Comparison of ENCODE assay signal across 11 mouse cellular contexts in genomic region chr8:111079861-111080271, GRCm38 (mm10). TPM values are rescaled to one million over a fixed set of nuclear protein-coding genes. Genes with fewer than 3 reads are reported as not detected.
A peak's percentile ranks its signal among the peaks of the same experiment; 100 is the strongest.
DNase-seq lines count a peak whose midpoint lies in the region; TF ChIP-seq lines count a peak whose summit lies in the region.
"Had no signal": no experiment of that assay in that cellular context is flagged by ENCODE, and none has a peak within 500 bp of the region (broad histone marks: within the 10 kb centered on the region; RNA-seq: fewer than 3 reads in every experiment).

No protein-coding gene starts in this region.

- intact Hi-C loops in heart, adult 2 months (cut with DNase I), result no loop called here

- TF ChIP-seq RAD21 in CH12.LX (IDR thresholded peaks at IDR 0.05; ENCODE audit: low read depth, low read length), result peak; percentile 76

- no peaks in the 10 kb centered on the region for H3K36me3 ChIP-seq in heart, adult 2 months (ENCODE audit: control insufficient read depth, insufficient read depth, low read length)
- H3K36me3 ChIP-seq in CH12.LX (replicated peaks in 1 of 2; ENCODE audit: control insufficient read depth in 1 of 2, insufficient read depth in 1 of 2, low read length in 1 of 2), result no peaks in the 10 kb centered on the region
- H3K36me3 ChIP-seq in embryonic facial prominence, embryonic 10.5 days (replicated peaks), result no peaks in the 10 kb centered on the region
- H3K36me3 ChIP-seq: embryonic facial prominence, embryonic 15.5 days had no signal

- peak; percentile 58 for TF ChIP-seq CTCF in heart, adult 2 months (IDR thresholded peaks at IDR 0.05)
- TF ChIP-seq CTCF in CH12.LX (conservative IDR thresholded peaks at IDR 0.05 in 1 of 2, IDR thresholded peaks at IDR 0.05 in 1 of 2; ENCODE audit: low read depth in 2 of 2, low read length in 2 of 2), result peak in 1 of 2 experiments; percentile 70; a peak in 2 of 4 replicates

- dilution Hi-C loops in CH12.LX (cut with MboI; ENCODE audit: extremely low pct_ligation_motif_present, extremely low pct_unique_long_range_greater_than_20kb, low sequenced_read_pairs), result no loop called here

- 38% methylated on average over 6 of the region's 6 CpGs for WGBS in heart, adult 2 months
- WGBS in embryonic facial prominence, embryonic 10.5 days, result 36% methylated on average over 6 of the region's 6 CpGs

- no peaks in the 10 kb centered on the region for H3K79me2 ChIP-seq in heart, adult 2 months (replicated peaks; ENCODE audit: control insufficient read depth, insufficient read depth, low read length)
- H3K79me2 ChIP-seq in CH12.LX (replicated peaks; ENCODE audit: control insufficient read depth, extremely low read depth, insufficient read depth, poor library complexity, severe bottlenecking), result no peaks in the 10 kb centered on the region

- H3K9me3 ChIP-seq in CH12.LX (replicated peaks; ENCODE audit: low read length), result no peaks in the 10 kb centered on the region
- H3K9me3 ChIP-seq in embryonic facial prominence, embryonic 10.5 days, result no peaks in the 10 kb centered on the region
- H3K9me3 ChIP-seq: embryonic facial prominence, embryonic 15.5 days had no signal

- H3K27me3 ChIP-seq in heart, adult 2 months (ENCODE audit: control insufficient read depth, insufficient read depth, low read length), result no peaks in the 10 kb centered on the region
- H3K27me3 ChIP-seq in CH12.LX (replicated peaks), result peaks cover 26% of the 10 kb centered on the region
- no peaks in the 10 kb centered on the region for H3K27me3 ChIP-seq in embryonic facial prominence, embryonic 10.5 days (replicated peaks; ENCODE audit: low read depth, poor library complexity, severe bottlenecking)
- H3K27me3 ChIP-seq: embryonic facial prominence, embryonic 15.5 days had no signal

- no peak overlapping the region for H3K9ac ChIP-seq in heart, adult 2 months (ENCODE audit: low read depth, low read length)
- no peak overlapping the region for H3K9ac ChIP-seq in CH12.LX (ENCODE audit: insufficient read depth, low read depth)
- H3K9ac ChIP-seq: embryonic facial prominence, embryonic 15.5 days had no signal

- H3K4me3 ChIP-seq in heart, adult 2 months, result no peak overlapping the region
- no peak overlapping the region for H3K4me3 ChIP-seq in CH12.LX (replicated peaks in 1 of 3; ENCODE audit: low read depth in 2 of 3, low read length in 2 of 3, poor library complexity in 1 of 3)
- no peak overlapping the region for H3K4me3 ChIP-seq in embryonic facial prominence, embryonic 10.5 days
- H3K4me3 ChIP-seq: embryonic facial prominence, embryonic 15.5 days had no signal

- no peak for TF ChIP-seq POLR2A in heart, adult 2 months (IDR thresholded peaks at IDR 0.05; ENCODE audit: insufficient read depth, low read depth, low read length)
- TF ChIP-seq POLR2A in CH12.LX (IDR thresholded peaks at IDR 0.05; ENCODE audit: low read depth, low read length), result no peak

- no peaks in the 10 kb centered on the region for H3K4me1 ChIP-seq in heart, adult 2 months (ENCODE audit: control insufficient read depth, insufficient read depth, low read length)
- H3K4me1 ChIP-seq in CH12.LX (ENCODE audit: control insufficient read depth in 1 of 2, insufficient read depth in 2 of 2), result no peaks in the 10 kb centered on the region; a peak in 1 of 4 replicates
- peaks cover 27% of the 10 kb centered on the region for H3K4me1 ChIP-seq in embryonic facial prominence, embryonic 10.5 days
- H3K4me1 ChIP-seq: embryonic facial prominence, embryonic 15.5 days had no signal

- no peak overlapping the region for H3K4me2 ChIP-seq in CH12.LX (ENCODE audit: insufficient read depth, low read depth, poor library complexity, severe bottlenecking)
- H3K4me2 ChIP-seq: embryonic facial prominence, embryonic 15.5 days had no signal

- in situ Hi-C loops in CH12.LX (cut with MboI; ENCODE audit: low pct_ligation_motif_present, low pct_unique_long_range_greater_than_20kb, low sequenced_read_pairs), result loop anchor here (5.0 to 25.0 kb wide), 2 partner anchors 323 to 443 kb away; no protein-coding TSS in a partner anchor

- DNase-seq in heart, adult 2 months, result no peak
- DNase-seq in heart, adult 8-10 months (ENCODE audit: low spot score), result no peak
- no peak for DNase-seq in CH12.LX (ENCODE audit: extremely low read depth)
- DNase-seq in embryonic facial prominence, embryonic 10.5 days (ENCODE audit: low spot score), result peak; percentile 39
- DNase-seq in kidney, postnatal 14 days, result peak; percentile 70
- DNase-seq in right cerebral cortex, postnatal 14 days, result no peak
- no peak for DNase-seq in cerebellum, postnatal 14 days
- no peak for DNase-seq in cerebellum, adult 11-12 months
- DNase-seq: spleen, adult 18-20 months had no signal

- H3K27ac ChIP-seq in heart, adult 2 months, result no peak overlapping the region
- H3K27ac ChIP-seq in CH12.LX (ENCODE audit: insufficient read depth, low read depth), result no peak overlapping the region
- H3K27ac ChIP-seq in embryonic facial prominence, embryonic 10.5 days (replicated peaks), result peak overlapping the region; percentile 30; the same call in 1 of the 2 replicates
- H3K27ac ChIP-seq: embryonic facial prominence, embryonic 15.5 days had no signal

- no peak for TF ChIP-seq EP300 in heart, adult 2 months (IDR thresholded peaks at IDR 0.05; ENCODE audit: insufficient read depth, low read depth, low read length)
- TF ChIP-seq EP300 in CH12.LX (IDR thresholded peaks at IDR 0.05; ENCODE audit: low read length), result no peak

TF ChIP-seq in CH12.LX, 34 proteins besides CTCF, POLR2A, EP300 and RAD21:
- TF ChIP-seq MAX (IDR thresholded peaks at IDR 0.05; ENCODE audit: low read length), result no peak
- TF ChIP-seq IRF4 (IDR thresholded peaks at IDR 0.05; ENCODE audit: low read depth, low read length), result no peak
- no peak for TF ChIP-seq PAX5 (IDR thresholded peaks at IDR 0.05; ENCODE audit: low read length)
- peak; percentile 54 for TF ChIP-seq SMC3 (IDR thresholded peaks at IDR 0.05; ENCODE audit: low read depth, low read length)
TF ChIP-seq in CH12.LX: peak in this region for 1.

RNA-seq across cellular contexts. Expression of gene Clec18a, which starts 12.4 kb away (rescaled TPM):
- total RNA-seq in heart, adult 2 months (2021), result 1 to 10 TPM; 1.1 to 1.3 TPM
- polyA plus RNA-seq in heart, adult 2 months (2012; rRNA removed), result 1.1 and 1.6 TPM in 2 replicates
- 1 to 10 TPM in 3 of 4 experiments, under 1 TPM in 1; 0.98 to 2.3 (median 1.3) TPM for total RNA-seq in heart, adult 8-10 months (2022)
- total RNA-seq in CH12.LX (2012; rRNA removed) (not detected in 2 replicates), CH12.LX (2014; rRNA removed) (not detected in 2 replicates)
- not detected in 2 replicates for polyA plus RNA-seq in CH12.LX (2012; ENCODE audit: insufficient read length, low read depth)
- 1.8 and 2.4 TPM in 2 replicates for polyA plus RNA-seq in embryonic facial prominence, embryonic 10.5 days (2016; fragmentation: Nextera tagmentation; extraction: Ambion mirVana)
- polyA plus RNA-seq: embryonic facial prominence, embryonic 15.5 days had no signal

RNA-seq across cellular contexts. Expression of gene Pdpr, which starts 14.6 kb away (rescaled TPM):
- total RNA-seq in heart, adult 2 months (2021), result 100 to 1,000 TPM in 1 of 2 experiments, 10 to 100 TPM in 1; 88.3 to 114 TPM
- 28.5 and 55.3 TPM in 2 replicates for polyA plus RNA-seq in heart, adult 2 months (2012; rRNA removed)
- 100 to 1,000 TPM; 109 to 143 (median 124) TPM for total RNA-seq in heart, adult 8-10 months (2022)
- total RNA-seq in CH12.LX (2012; rRNA removed) (11.0 and 11.6 TPM in 2 replicates), CH12.LX (2014; rRNA removed) (8.0 and 8.3 TPM in 2 replicates)
- 7.6 and 8.3 TPM in 2 replicates for polyA plus RNA-seq in CH12.LX (2012; ENCODE audit: insufficient read length, low read depth)
- polyA plus RNA-seq in embryonic facial prominence, embryonic 10.5 days (2016; fragmentation: Nextera tagmentation; extraction: Ambion mirVana), result 10.8 and 11.5 TPM in 2 replicates

RNA-seq across cellular contexts. Expression of gene Exosc6, which starts 23.7 kb away (rescaled TPM):
- total RNA-seq in heart, adult 2 months (2021), result not detected
- polyA plus RNA-seq in heart, adult 2 months (2012; rRNA removed), result not detected in 2 replicates
- not detected for total RNA-seq in heart, adult 8-10 months (2022)
- total RNA-seq in CH12.LX (2012; rRNA removed) (3.9 and 23.5 TPM in 2 replicates), CH12.LX (2014; rRNA removed) (20.3 and 24.3 TPM in 2 replicates)
- polyA plus RNA-seq in CH12.LX (2012; ENCODE audit: insufficient read length, low read depth), result 3.2 and 3.9 TPM in 2 replicates
- 20.1 and 23.8 TPM in 2 replicates for polyA plus RNA-seq in embryonic facial prominence, embryonic 10.5 days (2016; fragmentation: Nextera tagmentation; extraction: Ambion mirVana)
- total RNA-seq: heart, postnatal 14 days had no signal

RNA-seq across cellular contexts. Expression of gene Aars, which starts 46.9 kb away (rescaled TPM):
- 10 to 100 TPM; 31.9 to 38.1 TPM for total RNA-seq in heart, adult 2 months (2021)
- polyA plus RNA-seq in heart, adult 2 months (2012; rRNA removed), result 19.4 and 28.3 TPM in 2 replicates
- 10 to 100 TPM; 32.2 to 33.5 (median 33.0) TPM for total RNA-seq in heart, adult 8-10 months (2022)
- total RNA-seq in CH12.LX (2012; rRNA removed) (125 and 130 TPM in 2 replicates), CH12.LX (2014; rRNA removed) (72.6 and 81.9 TPM in 2 replicates)
- 142 and 171 TPM in 2 replicates for polyA plus RNA-seq in CH12.LX (2012; ENCODE audit: insufficient read length, low read depth)
- 71.3 and 78.1 TPM in 2 replicates for polyA plus RNA-seq in embryonic facial prominence, embryonic 10.5 days (2016; fragmentation: Nextera tagmentation; extraction: Ambion mirVana)

RNA-seq across cellular contexts. Expression of gene Ddx19b, which starts 48.3 kb away (rescaled TPM):
- total RNA-seq in heart, adult 2 months (2021), result 10 to 100 TPM; 10.3 TPM
- 3.2 and 6.2 TPM in 2 replicates for polyA plus RNA-seq in heart, adult 2 months (2012; rRNA removed)
- 10 to 100 TPM in 3 of 4 experiments, 1 to 10 TPM in 1; 9.8 to 11.9 (median 10.9) TPM for total RNA-seq in heart, adult 8-10 months (2022)
- 12.6 and 13.0 TPM in 2 replicates for total RNA-seq in CH12.LX (2012; rRNA removed)
- 14.4 and 14.9 TPM in 2 replicates for total RNA-seq in CH12.LX (2014; rRNA removed)
- 13.5 and 14.1 TPM in 2 replicates for polyA plus RNA-seq in CH12.LX (2012; ENCODE audit: insufficient read length, low read depth)
- 7.7 and 8.9 TPM in 2 replicates for polyA plus RNA-seq in embryonic facial prominence, embryonic 10.5 days (2016; fragmentation: Nextera tagmentation; extraction: Ambion mirVana)

Comparison
In these comparisons a context has a peak if more than half of its experiments do, and no peak if none do; other contexts are left out.
1. DNase-seq: peak in embryonic facial prominence, embryonic 10.5 days (single experiment) and kidney, postnatal 14 days (single experiment); none in heart, adult 2 months (0 of 2), heart, adult 8-10 months (single experiment), CH12.LX (single experiment), right cerebral cortex, postnatal 14 days (single experiment), cerebellum, postnatal 14 days (0 of 2) and cerebellum, adult 11-12 months (single experiment).
2. RNA of gene Pdpr, which starts 14.6 kb away (total RNA-seq): 109 to 143 TPM in heart, adult 8-10 months and 88.3 to 114 TPM in heart, adult 2 months; 8.0 to 11.6 TPM in CH12.LX; every median in the first group is over 4 times any median in the second.
3. RNA of gene Exosc6, which starts 23.7 kb away (total RNA-seq): 3.9 to 24.3 TPM in CH12.LX; not detected in heart, adult 2 months and not detected in heart, adult 8-10 months; every median in the first group is over 4 times any median in the second.